Mouse (Mus musculus) testis, adult 2 months (tissue): ENCODE measurements at regions not wholly inside any gene's neighbourhood (a gene's known extent, or its start where the extent isn't known, plus 50 kb on each side); places are given as distances from the start of the nearest gene placed in this dataset.

Experiments
- H3K27ac ChIP-seq: fragments of 200-500 bp; 2 replicates; pipeline ENCODE4 v1.5.1; 2012; ENCODE audit warnings: low read depth, low read length; ENCODE audit not compliant: control insufficient read depth, insufficient read depth
- H3K27me3 ChIP-seq: fragments of 200-500 bp; 2 replicates; pipeline ENCODE4 v1.6.1; 2012; ENCODE audit warnings: mild to moderate bottlenecking, low read length, moderate library complexity; ENCODE audit not compliant: control insufficient read depth, insufficient read depth
- H3K36me3 ChIP-seq: fragments of 200-500 bp; 2 replicates; pipeline ENCODE4 v1.6.1; 2012; ENCODE audit warnings: mild to moderate bottlenecking, low read length; ENCODE audit not compliant: control insufficient read depth, insufficient read depth
- H3K4me1 ChIP-seq: fragments of 200-500 bp; 2 replicates; pipeline ENCODE4 v1.6.1; 2012; ENCODE audit warnings: low read length; ENCODE audit not compliant: control insufficient read depth, insufficient read depth
- H3K4me3 ChIP-seq: fragments of 200-500 bp; 2 replicates; pipeline ENCODE4 v1.5.1; 2012; ENCODE audit warnings: low read depth, mild to moderate bottlenecking, low read length, moderate library complexity, mixed read lengths; ENCODE audit not compliant: control insufficient read depth
- CTCF ChIP-seq: fragments of 200-500 bp; IDR thresholded peaks from 2 replicates; pipeline ENCODE4 v1.5.1; 2012; ENCODE audit warnings: low read depth, mild to moderate bottlenecking, inconsistent platforms, low read length, moderate library complexity; ENCODE audit not compliant: control insufficient read depth, insufficient read depth, insufficient replicate concordance
- POLR2A ChIP-seq: fragments of 200-500 bp; IDR thresholded peaks from 2 replicates; pipeline ENCODE4 v1.6.1; 2012; ENCODE audit warnings: low read depth, mild to moderate bottlenecking, inconsistent platforms, low read length, moderate library complexity; ENCODE audit not compliant: control insufficient read depth

DNA sequence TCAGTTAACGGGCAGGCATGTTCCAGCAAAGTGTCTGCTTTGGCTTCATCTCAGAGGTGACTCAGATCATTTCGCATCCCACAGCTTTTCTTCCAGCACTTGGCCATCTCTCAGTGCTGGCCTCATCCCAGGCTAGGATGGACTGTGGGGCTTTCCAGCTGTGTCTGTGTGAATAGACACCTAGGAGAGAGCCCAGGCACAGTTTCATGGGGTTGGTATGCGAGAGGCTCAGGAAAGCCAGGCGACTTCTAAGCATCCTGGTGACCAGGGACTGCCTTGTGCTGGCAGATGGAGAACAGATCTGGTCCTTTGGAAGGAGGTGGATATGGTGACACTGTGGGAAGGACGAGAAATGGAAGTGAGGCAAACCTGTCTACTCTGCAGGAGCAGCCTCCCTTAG is 182.9 kb downstream of the Cd83 start:
- no peaks in the 10 kb centered on the region for H3K36me3 ChIP-seq
- H3K27me3 ChIP-seq, result no peaks in the 10 kb centered on the region
- H3K4me1 ChIP-seq, result no peaks in the 10 kb centered on the region
- no peak overlapping the region for H3K4me3 ChIP-seq
- no peak overlapping the region for H3K27ac ChIP-seq
- TF ChIP-seq CTCF (no peak), POLR2A (no peak)

DNA sequence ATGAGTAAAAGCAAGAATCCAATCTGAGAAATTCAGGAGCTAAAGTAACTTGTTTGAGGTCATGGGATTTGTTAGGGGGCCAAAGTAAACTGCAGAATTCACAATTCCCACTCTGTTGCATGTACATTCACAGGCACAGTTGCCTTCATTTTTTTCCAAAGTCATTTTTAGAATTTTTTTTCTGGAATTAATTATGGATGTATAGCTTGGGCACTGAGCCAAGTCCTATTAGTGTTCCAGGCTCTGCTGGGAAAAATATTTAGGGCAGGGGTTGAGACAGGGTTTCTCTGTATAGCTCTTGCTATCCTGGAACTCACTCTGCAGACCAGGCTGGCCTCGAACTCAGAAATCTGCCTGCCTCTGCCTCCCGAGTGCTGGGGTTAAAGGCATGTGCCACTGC is 188.3 kb downstream of the Cd83 start:
- H3K27ac ChIP-seq, result no peak overlapping the region
- H3K4me3 ChIP-seq, result no peak overlapping the region
- no peaks in the 10 kb centered on the region for H3K4me1 ChIP-seq
- H3K27me3 ChIP-seq, result no peaks in the 10 kb centered on the region
- no peaks in the 10 kb centered on the region for H3K36me3 ChIP-seq
- TF ChIP-seq CTCF (no peak), POLR2A (no peak)

- Histone ChIP-seq H3K4me3 (no peak overlapping the region), H3K27ac (no peak overlapping the region), H3K27me3 (no peaks in the 10 kb centered on the region), H3K36me3 (no peaks in the 10 kb centered on the region), H3K4me1 (no peaks in the 10 kb centered on the region)
- TF ChIP-seq POLR2A, result no peak
- TF ChIP-seq CTCF, result no peak
Observed at GRCm38 (mm10) chr13:43975281-43975680, 190.7 kb downstream of the Cd83 start.

DNA sequence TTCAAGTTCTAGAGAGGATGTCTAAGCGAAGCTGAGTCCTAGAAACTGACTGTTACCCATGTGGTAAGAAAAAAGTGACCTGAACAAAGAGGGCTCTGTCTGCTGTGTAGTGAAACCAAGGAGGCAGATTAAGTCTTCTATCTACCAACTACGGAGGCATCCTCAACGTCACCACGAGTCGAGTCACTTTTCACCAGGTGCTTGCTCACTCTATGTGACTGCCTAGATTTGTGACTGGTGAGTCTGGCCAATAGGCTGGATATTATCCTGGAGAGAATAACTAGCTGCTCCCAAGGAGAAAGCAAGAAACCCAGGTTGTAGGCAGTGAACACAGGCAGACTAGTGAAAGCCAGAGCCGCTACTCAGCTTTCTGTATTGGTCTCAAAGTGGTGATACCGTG is 191.2 kb downstream of the Cd83 start:
- Histone ChIP-seq H3K4me3 (no peak overlapping the region), H3K27me3 (no peaks in the 10 kb centered on the region), H3K4me1 (no peaks in the 10 kb centered on the region), H3K27ac (no peak overlapping the region), H3K36me3 (no peaks in the 10 kb centered on the region)
- TF ChIP-seq CTCF (no peak), POLR2A (no peak)

- TF ChIP-seq CTCF (no peak), POLR2A (no peak)
Observed at GRCm38 (mm10) chr13:43976676-43977075, 192.1 kb downstream of the Cd83 start.

DNA sequence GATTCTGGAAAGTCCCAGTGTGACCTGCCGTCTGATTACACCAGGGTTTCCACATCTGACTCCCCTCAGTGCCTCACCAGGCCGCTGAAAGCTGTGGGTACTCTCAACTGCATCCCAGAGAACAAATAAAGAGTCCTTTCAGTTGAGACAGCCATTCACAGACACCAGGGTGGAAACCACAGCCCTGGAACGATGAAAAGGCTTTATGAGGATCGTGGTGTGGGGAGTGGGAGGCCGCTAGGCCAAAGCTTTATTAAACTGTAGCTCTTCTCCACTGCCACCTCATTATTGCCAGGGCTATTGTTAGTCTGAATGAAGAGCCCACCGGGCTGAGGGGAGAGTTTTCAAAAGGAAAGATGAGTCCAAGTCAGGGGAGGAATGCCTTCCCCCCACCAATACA is 202.8 kb downstream of the Cd83 start:
- no peak overlapping the region for H3K4me3 ChIP-seq

More at GRCm38 (mm10) chr13:43976676-43977075, 192.1 kb downstream of the Cd83 start:
- no peak overlapping the region for H3K27ac ChIP-seq
- H3K27me3 ChIP-seq, result no peaks in the 10 kb centered on the region
- no peaks in the 10 kb centered on the region for H3K36me3 ChIP-seq
- no peak overlapping the region for H3K4me3 ChIP-seq
- H3K4me1 ChIP-seq, result no peaks in the 10 kb centered on the region

DNA sequence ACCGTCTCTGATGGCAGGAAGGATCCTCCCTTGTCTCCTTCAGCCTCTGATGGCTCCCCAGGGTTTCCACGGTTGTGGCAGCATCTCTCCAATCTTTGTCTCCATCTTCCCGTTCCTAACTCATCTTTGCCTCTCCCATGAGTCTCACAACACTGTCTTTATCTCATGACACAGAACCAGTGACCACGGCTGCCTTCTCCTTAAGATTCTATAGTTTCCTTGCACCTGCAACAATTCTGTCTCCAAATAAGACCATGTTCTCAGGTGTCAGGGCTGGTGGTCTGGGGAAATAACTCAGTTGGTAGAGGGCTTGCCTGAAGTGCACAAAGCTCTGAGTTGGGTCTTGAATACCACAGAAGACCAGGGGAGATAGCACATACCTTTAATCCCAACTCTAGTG is 203.8 kb downstream of the Cd83 start:
- Histone ChIP-seq H3K4me1 (no peaks in the 10 kb centered on the region), H3K27ac (no peak overlapping the region), H3K4me3 (no peak overlapping the region), H3K36me3 (no peaks in the 10 kb centered on the region), H3K27me3 (no peaks in the 10 kb centered on the region)
- TF ChIP-seq CTCF, result no peak

More for the DNA sequence above, 202.8 kb downstream of the Cd83 start:
- TF ChIP-seq POLR2A (no peak), CTCF (no peak)
- Histone ChIP-seq H3K4me1 (no peaks in the 10 kb centered on the region), H3K27me3 (no peaks in the 10 kb centered on the region), H3K36me3 (no peaks in the 10 kb centered on the region), H3K27ac (no peak overlapping the region)
